Mouse (Mus musculus) testis, adult 2 months (tissue): ENCODE data around the gene Slc47a1. TPM values are rescaled to one million over a fixed set of nuclear protein-coding genes. Genes with fewer than 3 reads are reported as not detected.
"Not testable (repeated sequence)": the region's sequence is repeated elsewhere in the genome, so short reads cannot be mapped to it uniquely, and the experiment has no call there.

ENCODE experiments used
- H3K27ac ChIP-seq: fragments of 200-500 bp; 2 replicates; pipeline ENCODE4 v1.5.1; 2012; ENCODE audit warnings: low read depth, low read length; ENCODE audit not compliant: control insufficient read depth, insufficient read depth
- H3K27me3 ChIP-seq: fragments of 200-500 bp; 2 replicates; pipeline ENCODE4 v1.6.1; 2012; ENCODE audit warnings: mild to moderate bottlenecking, low read length, moderate library complexity; ENCODE audit not compliant: control insufficient read depth, insufficient read depth
- H3K36me3 ChIP-seq: fragments of 200-500 bp; 2 replicates; pipeline ENCODE4 v1.6.1; 2012; ENCODE audit warnings: mild to moderate bottlenecking, low read length; ENCODE audit not compliant: control insufficient read depth, insufficient read depth
- H3K4me1 ChIP-seq: fragments of 200-500 bp; 2 replicates; pipeline ENCODE4 v1.6.1; 2012; ENCODE audit warnings: low read length; ENCODE audit not compliant: control insufficient read depth, insufficient read depth
- H3K4me3 ChIP-seq: fragments of 200-500 bp; 2 replicates; pipeline ENCODE4 v1.5.1; 2012; ENCODE audit warnings: low read depth, mild to moderate bottlenecking, low read length, moderate library complexity, mixed read lengths; ENCODE audit not compliant: control insufficient read depth
- CTCF ChIP-seq: fragments of 200-500 bp; IDR thresholded peaks from 2 replicates; pipeline ENCODE4 v1.5.1; 2012; ENCODE audit warnings: low read depth, mild to moderate bottlenecking, inconsistent platforms, low read length, moderate library complexity; ENCODE audit not compliant: control insufficient read depth, insufficient read depth, insufficient replicate concordance
- POLR2A ChIP-seq: fragments of 200-500 bp; IDR thresholded peaks from 2 replicates; pipeline ENCODE4 v1.6.1; 2012; ENCODE audit warnings: low read depth, mild to moderate bottlenecking, inconsistent platforms, low read length, moderate library complexity; ENCODE audit not compliant: control insufficient read depth
- polyA plus RNA-seq: library from polyadenylated mRNA; depleted of rRNA; stranded (reverse); fragments of >200 nt; gene quantifications from 2 replicates; pipeline ENCODE4 v1.2.3, GENCODE M21; 2012

Gene Slc47a1
- polyA plus RNA-seq, 1 experiment = 1.4 TPM

GRCm38 (mm10) chr11:61400681-61401346, 22.7 kb upstream of the Slc47a1 start:
- no peak overlapping the region for H3K27ac ChIP-seq
- H3K4me3 ChIP-seq = no peak overlapping the region
- no peak for TF ChIP-seq POLR2A
- TF ChIP-seq CTCF = no peak
- no peaks in the 10 kb centered on the region for H3K36me3 ChIP-seq
- H3K4me1 ChIP-seq = no peaks in the 10 kb centered on the region
- H3K27me3 ChIP-seq = no peaks in the 10 kb centered on the region

- H3K27me3 ChIP-seq, H3K27ac ChIP-seq, H3K36me3 ChIP-seq, H3K4me1 ChIP-seq: not testable (repeated sequence)
- peak overlapping the region; percentile 45 for H3K4me3 ChIP-seq
These were observed 19.4 kb upstream of the Slc47a1 start for GRCm38 (mm10) chr11:61397423-61398043.

DNA sequence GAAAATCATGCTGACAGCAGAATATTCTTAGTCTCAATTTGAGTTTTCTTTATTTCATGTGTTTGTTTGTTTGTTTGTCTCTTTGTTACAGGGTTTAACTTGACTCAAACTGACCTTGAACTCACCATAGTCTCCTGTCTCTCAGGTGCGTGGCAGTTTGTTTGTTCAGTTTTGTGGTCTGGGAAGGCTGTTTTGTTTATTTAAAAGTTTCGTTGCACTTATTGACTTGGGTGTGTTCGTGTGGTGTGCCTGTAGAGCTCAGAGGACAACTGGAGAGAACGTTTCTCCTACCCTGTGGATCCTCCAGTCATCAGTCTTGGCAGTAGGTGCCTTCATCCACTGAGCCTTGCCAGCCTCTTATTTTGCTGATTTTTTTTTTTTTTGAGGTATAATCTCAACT, 10.8 kb upstream of the Slc47a1 start:
- Histone ChIP-seq H3K4me3 (no peak overlapping the region), H3K27me3 (no peaks in the 10 kb centered on the region), H3K27ac (no peak overlapping the region), H3K36me3 (no peaks in the 10 kb centered on the region), H3K4me1 (no peaks in the 10 kb centered on the region)
- TF ChIP-seq CTCF (no peak), POLR2A (no peak)

DNA sequence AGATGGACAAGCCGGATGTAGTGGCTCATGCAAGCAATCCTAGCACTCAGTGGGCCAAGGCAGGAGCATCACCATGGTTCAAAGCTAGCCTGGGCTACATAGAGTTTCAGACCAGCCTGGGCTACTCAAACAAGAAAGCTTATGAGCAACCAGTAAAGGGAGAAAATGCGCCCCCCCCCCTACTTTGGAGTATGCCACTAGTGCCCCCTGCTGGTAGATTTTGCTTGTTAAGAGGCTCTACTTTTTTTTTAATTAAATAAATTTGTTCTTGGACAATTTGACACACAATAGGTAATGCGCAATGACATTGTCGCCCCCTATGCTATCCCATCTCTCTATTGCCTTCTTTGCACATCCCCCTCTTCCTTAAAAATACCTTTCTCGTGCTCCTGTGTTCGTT, 9.9 kb upstream of the Slc47a1 start:
- TF ChIP-seq POLR2A = no peak
- no peak for TF ChIP-seq CTCF
- no peaks in the 10 kb centered on the region for H3K4me1 ChIP-seq
- no peaks in the 10 kb centered on the region for H3K27me3 ChIP-seq
- no peak overlapping the region for H3K4me3 ChIP-seq
- H3K36me3 ChIP-seq = no peaks in the 10 kb centered on the region
- H3K27ac ChIP-seq = no peak overlapping the region

DNA sequence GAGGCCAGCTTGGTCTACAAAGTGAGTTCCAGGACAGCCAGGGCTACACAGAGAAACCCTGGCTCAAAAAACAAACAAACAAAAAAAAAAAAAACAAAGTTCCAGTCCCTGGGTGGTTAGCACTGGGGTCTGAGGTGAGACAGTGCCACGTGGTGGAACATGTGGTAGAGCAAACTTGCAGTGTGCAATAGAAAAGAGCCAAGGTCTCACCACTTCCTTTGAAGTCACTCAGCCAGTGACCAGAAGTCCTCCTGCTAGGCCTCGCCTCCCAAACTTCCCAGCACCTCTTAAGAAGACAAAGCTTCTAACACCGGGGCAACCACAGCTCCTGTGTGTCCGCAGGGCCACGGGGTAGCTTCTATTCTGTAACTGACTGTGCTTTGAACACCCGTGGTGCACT, 9.1 kb upstream of the Slc47a1 start:
- Histone ChIP-seq H3K4me3 (no peak overlapping the region), H3K36me3 (no peaks in the 10 kb centered on the region), H3K4me1 (no peaks in the 10 kb centered on the region), H3K27ac (no peak overlapping the region), H3K27me3 (no peaks in the 10 kb centered on the region)
- TF ChIP-seq CTCF (no peak), POLR2A (no peak)

DNA sequence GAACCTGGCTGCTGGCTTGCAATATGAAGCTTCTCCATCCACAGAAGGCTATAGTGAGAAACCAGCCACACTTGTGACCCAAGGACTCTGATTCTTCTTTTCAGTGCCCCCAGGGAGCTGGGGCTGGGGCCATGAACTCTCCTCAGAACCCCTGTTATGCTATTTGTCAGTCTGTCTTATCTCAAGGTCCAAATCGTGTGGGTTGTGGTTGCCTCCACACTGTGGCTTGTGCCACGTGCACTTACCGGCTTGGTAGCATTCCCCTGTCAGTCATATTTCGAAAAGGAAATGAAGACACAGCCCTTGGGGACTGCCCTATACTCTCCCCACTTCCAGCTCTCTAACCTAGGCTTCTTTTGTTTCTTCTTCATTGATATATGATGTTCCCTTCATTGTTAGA, 7.6 kb upstream of the Slc47a1 start:
- Histone ChIP-seq H3K27ac (no peak overlapping the region), H3K27me3 (no peaks in the 10 kb centered on the region), H3K36me3 (no peaks in the 10 kb centered on the region), H3K4me1 (no peaks in the 10 kb centered on the region), H3K4me3 (no peak overlapping the region)
- no peak for TF ChIP-seq CTCF
- TF ChIP-seq POLR2A = no peak

- H3K27ac ChIP-seq = no peak overlapping the region
- no peaks in the 10 kb centered on the region for H3K27me3 ChIP-seq
- no peak overlapping the region for H3K4me3 ChIP-seq
- no peaks in the 10 kb centered on the region for H3K36me3 ChIP-seq
- TF ChIP-seq POLR2A = no peak
- no peak for TF ChIP-seq CTCF
- peaks cover 7% of the 10 kb centered on the region for H3K4me1 ChIP-seq
These were observed 3.1 kb upstream of the Slc47a1 start for GRCm38 (mm10) chr11:61381272-61381671.
